Mouse (Mus musculus): ENCODE results near the gene Abcg4.

Abcg4 gene

DNA sequence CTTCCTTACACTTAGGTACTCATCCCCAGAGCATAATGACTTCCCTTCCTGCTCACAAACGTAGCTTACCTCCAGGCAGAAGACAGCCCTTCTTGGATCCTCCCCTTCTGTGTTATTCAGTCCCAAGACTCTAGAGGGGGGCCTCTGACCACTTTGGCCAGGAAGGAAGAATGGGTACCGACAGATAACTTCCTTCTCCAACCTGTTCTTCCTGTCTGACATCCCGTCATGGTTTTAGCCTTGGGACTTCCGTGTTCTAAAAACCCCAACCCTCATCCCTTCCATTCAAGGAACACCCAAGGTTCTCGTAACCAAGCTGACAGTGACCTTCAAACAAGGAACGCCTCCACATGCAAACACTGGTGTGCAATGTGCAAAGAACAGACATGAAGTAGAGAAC, 20.0 kb downstream of the Abcg4 start, which contains the start of gene Nlrx1:
Gene Nlrx1 (minus strand): TSS at position 168 of the 400 bp plus-strand sequence.
- DNase-seq: peak; percentile 51

DNA sequence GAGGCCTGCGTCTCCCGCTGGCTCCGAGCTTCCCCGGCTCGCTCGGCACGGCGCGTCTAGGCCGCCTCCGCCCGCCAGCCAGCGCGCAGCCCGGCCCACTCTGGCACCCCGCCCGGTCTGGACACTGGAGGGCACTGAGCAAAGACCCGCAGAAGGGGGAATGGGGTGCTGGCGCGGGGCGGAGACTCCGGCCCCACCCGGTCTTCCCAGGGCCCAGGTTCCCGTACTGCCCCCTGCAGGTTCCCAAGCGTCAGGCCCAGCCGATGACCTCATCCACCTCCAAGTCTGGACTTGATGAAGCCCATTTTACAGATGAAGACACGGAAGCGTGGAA, 20.4 kb downstream of the Abcg4 start:
- DNase-seq: peak; percentile 89

DNA sequence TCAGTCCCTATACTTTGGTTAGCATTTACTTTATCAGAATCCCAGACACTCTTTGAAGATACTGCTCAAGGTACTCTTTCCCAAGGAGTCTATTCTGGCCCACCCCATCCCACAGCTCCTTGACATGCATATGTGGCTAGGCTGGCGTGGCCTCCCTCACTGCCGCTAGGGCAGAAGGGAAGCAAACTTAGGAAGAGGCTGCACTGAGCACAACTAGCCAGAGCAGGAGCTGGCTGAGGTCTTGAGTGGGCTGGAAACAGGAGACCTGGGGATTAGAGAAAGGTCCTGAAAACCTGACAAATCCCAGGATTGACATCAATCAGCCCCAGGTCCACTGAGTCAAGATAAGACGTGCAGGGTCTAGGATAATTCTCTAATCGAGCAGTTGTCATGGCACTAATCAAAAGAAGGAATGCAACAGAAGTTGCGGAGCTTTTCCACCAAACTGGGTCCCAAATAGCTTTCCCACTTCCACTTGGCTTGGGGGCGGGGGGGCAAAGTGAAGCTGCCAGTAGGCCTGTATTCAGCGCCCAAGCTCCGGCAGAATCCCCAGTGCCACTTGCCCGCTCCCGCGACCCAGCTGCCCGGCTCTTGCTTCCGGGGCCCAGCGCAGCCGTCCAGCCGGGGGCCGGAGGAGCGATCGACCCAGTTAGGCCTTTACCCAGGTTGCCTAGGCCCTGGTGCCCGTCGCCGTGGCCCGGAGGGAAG, 20.9 kb downstream of the Abcg4 start:
- no peak for DNase-seq

DNA sequence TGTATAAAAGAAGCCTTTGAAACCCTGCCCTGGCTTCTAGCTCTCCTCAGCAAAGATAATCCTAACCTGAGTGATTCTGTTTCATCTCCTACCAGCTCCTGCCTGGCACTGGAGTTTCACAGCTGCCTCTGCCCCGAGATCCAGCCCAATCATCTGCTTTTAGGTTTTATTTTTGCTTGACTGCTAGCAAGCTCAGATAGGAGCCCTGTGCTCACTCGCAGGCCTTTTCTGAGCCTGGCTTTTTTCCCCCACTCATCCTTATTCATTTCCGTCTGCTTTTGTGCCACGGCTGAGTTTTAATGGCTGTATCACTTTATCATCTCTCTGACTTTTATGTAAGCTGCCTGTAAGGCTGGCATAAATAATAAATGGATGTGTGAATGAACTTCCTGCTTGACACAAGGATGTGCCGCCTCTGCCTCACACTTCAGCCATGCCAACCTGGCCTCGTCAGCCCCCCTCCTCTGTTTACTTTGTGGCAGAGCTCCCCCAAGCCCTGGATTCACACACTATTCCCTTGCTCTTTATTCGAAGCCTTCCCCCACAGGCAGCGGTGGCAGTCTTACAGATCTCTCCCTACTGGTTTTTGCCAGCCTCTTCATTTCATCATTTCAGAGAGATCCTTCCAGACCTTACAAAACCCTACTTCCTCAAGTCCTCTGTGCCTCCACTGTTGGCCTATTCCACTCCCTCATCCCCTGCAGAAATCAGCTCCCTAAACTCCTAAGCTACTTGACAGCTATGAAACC, 21.8 kb downstream of the Abcg4 start:
- no peak for DNase-seq

DNA sequence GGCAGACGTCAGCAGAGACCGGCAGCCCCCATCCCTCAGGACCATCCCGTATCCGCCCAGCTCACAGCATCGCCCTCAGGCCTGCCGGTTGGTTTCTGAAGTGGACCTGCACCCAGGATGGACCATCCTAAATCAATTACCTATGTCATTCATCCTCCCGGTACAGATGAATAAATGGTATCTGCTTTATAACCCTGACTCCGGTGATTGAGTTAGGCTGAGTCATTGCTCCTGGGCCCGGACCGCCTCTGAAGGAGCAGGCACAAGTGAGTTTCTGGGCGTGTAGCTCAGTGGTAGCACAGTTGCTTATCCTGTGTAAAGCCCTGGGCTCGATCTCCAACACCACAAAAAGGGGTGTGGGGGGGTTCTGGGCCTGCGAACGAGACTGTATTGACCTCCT, 27.0 kb downstream of the Abcg4 start:
- no peak for DNase-seq

DNA sequence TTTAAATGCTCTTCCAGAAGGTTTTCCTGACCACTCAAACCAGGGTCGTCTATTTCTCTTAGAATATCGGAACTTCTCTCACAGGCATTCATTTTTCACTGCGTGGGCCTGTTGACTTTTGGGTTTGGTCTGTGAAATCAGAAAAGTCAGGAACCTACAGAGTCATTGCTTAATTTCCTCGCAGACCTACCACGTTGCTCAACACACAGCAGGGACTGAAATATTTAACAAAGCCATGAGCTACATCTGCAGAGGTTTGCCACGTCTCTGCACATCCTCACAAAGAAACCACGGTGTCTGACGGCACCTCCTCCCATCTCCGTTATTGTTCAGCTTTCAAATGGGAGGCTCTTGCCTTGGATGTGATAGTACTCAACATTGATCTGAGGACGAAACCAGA, 29.4 kb downstream of the Abcg4 start:
- DNase-seq: no peak

DNA sequence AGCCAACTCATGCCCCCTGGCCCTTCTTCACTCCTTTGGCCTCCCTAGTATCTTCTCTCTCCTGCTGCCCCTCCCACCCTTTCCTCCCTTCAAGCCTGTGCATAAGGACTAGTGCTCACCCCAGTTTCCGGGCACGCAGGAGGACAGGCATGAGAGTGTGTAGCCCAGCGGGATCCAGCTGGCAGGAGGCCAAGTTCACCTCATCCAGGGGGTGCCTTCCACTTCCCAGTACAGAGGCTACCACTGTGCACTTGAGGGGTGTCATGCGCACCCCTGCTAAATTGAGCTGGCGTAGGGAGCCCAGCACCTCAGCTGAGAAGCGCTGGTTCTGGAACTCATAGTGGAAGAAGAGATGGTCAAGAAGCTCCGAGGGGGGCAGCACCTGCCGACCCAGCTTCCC, 32.2 kb downstream of the Abcg4 start:
- DNase-seq: no peak

DNA sequence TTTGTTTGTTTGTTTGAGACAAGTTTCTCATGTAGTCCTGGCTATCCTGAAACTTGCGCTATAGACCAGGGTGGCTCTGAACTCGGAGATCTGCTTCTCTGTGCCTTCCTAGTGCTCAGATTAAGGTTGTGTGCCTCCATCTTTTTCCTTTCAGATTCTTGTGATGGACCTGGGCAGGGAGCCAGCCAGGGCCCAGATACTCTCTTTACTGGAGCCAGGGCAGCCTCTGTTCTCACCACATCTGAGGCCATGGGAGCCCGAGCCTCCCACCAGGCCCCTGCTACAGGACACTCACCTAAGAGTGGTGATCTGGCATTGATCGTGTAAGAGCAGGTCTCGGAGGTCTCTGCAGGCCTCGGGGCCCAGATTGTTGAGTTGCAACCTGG, 33.3 kb downstream of the Abcg4 start:
- no peak for DNase-seq

DNA sequence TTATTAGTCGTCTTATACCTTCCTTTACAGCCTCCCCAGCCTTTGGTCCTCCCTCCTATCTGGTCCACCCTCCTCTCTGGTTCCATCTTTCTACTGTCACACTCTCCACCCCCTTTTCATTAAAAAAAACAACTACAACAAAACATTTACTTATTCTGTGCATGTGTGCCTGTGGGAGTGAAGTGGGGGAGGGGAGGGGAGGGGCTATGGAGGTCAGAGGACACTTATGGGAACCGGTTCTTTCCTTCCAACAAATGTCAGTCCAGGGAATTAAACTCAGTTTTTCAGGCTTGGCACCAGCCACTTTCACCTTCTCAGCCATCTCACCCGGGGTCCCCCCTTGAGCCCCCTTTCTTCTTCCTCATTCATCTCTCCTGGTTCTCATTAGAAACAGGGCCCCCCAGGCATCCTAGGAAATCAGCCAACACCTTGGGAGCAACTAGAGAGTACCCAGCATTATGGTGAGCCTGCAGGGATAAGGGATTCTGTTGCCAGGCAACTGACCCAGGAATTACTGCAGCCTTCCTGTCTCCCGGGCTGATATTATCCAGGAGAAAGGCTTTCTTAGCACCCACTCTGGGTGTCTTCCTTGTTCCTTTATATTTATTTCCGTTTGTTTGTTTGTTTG, 33.8 kb downstream of the Abcg4 start:
- DNase-seq: no peak

DNA sequence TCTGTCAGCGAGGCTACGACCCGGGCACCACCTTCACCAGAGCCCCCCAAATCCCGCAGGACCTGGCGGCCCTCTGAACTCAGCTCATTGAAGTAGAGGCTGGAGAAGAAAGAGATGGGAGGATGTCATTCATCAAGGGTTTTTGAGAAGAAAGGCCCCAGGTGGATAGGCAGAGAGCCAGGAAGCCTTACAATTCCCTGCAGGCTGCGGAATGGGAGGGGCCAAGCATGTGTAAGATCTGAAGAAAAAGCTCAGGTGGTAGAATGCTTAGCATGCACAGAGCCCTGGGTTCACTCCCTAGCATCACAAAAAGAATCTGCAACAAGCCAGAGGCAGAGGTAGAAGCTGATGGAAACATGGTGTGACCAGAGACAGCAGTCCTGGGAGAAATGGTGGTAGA, 35.0 kb downstream of the Abcg4 start:
- no peak for DNase-seq

DNA sequence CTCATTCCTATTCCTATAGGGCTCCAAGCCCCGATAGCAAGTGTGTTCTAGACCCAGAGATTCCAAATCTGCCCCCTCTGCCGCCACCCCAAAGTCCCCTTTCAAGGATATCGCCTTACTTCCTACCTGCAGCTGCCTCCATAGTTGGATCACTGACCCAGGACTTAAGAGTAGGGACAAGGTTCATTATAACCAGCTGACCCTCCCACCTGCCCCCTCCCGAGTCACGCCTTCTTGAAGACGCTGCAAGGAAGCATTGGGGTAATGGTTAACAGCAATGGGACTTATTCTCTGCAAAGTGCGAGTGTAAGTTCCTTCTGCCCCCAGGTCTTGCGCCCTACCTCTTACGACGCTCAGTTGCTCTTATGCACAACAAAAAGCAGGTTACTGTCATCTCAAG, 37.1 kb downstream of the Abcg4 start, which contains the start of gene Pdzd3:
Gene Pdzd3 (minus strand): TSS at position 158 of the 400 bp plus-strand sequence.
- no peak for DNase-seq

DNA sequence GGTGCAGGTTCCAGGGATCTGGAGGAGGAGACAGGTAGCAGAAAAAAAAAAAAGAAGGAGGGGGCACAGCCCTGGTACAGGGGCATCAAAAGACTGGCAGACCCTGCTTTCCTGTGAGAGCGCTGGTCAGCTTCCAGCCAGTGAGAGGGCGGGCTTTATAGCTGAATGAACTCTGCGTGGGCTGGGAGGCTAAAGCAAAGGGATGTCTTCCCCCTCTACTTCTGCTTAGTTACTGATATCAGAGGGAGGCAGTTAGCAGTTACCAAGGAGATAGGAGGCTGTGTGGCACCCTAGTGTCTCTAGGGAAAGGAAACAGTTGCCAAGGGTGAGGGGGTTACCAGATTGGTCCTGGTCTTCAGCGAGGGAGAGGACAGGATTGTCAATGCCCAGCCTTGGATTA, 38.0 kb downstream of the Abcg4 start:
- no peak for DNase-seq

DNA sequence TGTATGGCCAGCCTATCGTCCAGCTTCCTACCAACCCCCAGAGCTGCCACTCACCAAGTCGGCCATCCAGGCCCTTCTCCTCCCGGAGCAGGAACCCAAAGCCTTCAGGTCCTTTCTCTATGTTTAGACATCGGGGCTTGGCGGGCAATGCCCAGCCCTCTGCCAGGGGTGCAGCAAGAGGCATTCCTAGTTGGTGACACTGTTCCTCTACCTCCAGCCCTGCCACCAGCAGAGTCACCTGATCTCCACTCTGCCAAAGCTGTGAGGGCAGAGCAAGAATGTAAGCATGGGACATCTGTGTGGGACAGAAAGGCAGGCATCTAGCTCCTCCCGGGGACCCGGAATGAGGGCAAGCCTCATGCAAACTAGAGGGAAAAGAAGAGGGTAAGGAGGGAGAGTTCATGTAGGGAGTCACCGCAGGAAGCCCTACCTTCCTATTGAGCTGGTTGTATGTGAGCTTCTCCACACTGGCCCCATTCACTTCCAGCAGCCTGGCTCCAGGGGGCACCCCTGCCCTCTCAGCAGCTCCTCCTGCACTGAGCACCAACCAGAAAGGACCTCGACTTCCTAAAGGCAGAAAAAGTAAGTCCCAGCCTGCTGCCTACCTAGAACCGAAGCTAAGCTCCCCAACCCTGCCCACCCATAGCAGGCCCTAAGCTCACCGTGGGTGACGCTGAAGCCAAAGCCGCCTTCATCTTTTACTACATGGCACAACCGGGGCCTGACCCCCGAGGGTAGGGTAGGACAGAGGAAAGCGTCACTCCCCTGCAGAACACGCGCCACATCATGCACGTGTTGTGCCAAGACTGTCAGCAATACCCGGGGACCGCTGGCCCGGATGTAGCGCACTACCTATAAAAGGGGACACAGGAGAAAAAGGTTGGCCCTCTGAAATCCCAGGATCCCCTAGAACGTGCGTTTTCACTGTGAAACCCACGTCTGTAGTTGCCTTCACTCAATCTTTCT, 39.0 kb downstream of the Abcg4 start:
- DNase-seq: peak; percentile 75

DNA sequence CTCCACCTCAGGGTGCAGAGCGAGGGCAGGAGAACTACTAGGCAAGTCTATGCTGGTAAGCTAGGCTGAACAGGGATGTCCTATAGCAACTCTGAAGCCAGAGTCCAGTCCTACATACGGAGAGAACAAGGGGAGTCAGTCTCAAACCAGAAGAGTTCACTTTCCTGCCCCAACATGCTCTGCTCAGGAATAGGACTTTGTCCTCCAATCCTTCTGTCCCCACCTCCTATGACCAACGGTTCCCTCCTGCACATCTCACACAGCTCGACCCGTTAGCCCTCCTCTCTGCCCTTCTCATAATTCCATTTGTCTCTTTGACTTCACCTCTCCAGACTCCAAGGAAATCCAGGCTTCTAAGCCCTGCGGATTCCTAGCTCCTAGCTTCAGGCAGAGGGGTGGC, 40.5 kb downstream of the Abcg4 start:
- no peak for DNase-seq

DNA sequence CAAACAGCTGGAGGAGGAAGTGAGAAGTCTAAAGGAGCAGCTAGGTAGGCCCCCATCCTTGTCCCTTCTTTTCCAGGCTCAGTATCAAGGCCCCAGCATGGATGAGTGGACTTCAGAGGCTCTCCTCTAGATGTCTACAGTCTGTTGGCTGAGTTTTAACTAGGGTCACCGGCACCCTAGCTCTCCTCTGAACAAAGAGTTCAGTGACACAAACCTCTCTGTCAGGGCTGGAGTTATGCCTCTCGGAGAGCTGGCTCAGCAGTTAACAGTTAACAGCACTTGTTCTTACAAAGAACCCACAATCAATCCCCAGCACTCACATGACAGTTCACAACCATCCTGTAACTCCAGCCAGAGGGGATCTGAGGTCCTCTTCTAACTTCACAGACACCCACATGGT, 44.8 kb downstream of the Abcg4 start:
- DNase-seq: no peak

DNA sequence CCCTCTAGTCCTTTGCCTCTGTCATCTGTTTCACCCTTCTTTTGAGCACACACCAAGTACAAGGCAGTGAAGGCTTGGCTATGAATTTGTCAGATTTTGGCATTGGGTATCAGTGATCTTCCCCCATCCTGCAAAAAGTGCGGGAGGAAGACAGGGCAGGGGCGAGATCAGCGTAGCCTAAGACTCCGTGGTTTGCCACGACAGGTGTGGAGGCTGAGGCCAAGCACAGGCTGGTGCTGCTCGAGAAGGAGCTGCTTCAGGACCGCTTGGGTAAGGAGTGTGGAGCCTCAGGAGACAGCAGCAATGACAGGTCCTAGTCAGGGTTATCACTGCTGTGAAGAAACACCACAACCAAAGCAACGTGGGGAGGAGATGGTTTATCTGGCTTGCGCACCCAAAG, 47.0 kb downstream of the Abcg4 start:
- DNase-seq: no peak

DNA sequence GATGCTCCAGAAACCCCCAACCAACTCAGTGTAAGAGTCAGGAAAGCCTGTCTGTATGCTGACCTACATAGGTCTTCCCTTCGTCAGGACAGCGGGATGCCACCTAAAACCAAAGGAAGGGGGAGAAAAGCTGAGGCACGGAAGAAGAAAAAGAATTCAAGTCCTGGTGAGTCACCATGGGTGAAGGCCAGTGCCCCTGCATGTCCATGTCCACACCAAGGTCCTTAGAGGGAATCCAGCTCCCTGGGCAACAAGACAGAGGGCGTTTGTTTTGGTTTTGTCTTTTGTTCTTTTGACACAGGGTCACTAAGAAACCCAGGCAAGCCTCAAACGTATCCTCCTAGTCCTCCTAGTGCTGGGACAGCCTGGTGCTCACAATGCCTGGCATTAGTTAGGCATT, 47.5 kb downstream of the Abcg4 start:
- DNase-seq: no peak

DNA sequence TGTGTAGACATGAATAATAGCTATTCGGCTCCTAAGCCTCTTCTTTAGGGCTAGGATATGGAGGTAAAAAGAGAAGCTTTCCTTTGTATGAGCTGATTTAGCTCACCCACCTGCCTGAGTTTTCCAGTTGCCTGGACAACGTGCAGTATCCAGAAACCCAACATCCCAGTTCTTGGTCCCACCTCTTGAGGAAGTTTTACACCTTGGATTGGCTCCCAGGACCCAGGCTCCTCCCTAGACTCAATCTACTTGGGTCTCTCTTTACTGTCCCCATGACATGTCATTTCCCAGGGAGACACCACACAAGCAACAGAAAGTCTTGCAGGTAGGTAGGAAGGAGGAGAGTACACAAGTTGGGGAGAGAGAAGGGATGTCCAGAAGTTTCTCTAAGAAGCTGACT, 48.0 kb downstream of the Abcg4 start, which contains the start of gene Ccdc153:
Gene Ccdc153 (plus strand): TSS at position 278 of the 400 bp plus-strand sequence.
- DNase-seq: no peak

DNA sequence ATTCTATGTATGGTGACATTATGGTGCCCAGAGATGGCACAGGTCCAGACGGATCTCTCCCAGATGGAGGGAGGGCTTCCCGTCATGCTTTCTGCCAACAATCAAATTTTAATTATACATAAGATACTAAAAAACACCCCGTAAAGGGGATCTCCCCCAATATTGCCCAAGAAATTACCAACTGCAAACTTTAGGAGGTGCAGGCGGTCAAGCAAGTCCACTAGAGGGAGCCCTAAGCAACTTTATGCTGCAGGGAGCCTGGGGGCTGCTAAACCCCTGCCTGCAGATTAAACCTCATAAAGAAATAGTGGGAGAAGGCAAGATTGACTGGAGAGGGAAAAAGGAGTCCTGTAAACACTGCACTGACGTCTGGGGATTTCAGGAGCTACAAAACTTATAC, 49.0 kb downstream of the Abcg4 start:
- DNase-seq: peak; percentile 59

DNA sequence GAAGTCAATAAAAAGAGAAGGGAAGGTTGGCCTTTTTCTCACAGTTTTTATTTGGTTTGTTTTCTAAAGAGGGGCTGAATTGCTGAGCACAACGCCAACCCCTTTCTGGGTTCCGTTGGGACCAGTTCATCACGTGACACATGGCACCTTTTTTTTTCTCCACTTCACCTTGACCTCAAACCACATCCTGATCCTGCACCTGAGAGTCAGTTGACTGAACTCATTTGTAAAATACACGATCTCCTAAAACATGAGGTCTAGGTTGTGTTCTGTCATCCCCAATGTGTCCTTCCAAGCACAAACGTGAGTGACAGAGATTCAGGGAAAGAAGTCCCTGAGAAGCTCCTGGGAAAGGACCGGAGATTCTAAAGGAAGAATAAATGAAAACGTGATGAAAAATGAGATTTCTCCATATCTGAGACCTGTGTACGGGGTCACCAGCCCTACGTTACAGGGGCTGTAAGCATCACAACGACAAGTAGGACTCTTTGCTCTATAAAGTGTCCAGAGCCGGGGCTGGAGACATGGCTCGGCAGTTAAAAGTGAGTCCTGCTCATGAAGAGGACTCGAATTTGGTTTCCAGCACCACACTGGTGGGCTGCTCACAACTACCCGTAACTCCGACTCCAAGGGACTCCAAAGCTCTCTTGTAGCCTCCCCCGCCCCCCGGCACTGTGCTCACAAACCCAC, 49.8 kb downstream of the Abcg4 start:
- no peak for DNase-seq

DNA sequence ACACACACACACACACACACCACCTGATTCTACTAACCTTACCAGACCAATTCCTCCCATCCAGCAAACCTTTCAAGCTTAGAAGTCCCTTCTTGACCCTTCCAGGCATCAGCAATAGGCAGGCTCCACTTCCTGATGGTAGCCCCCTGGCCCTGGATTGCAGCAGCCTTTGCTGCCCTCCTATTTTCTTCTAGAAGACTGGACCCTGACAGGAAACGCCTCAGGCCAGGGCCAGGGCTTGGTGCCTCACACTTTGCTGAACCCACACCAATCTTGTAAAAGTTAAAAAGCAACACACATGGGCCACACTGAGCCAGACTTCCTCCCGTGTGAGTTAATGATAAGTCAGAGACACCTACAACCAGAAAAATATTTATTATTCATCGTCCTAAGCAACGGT, 51.3 kb downstream of the Abcg4 start:
- DNase-seq: no peak

DNA sequence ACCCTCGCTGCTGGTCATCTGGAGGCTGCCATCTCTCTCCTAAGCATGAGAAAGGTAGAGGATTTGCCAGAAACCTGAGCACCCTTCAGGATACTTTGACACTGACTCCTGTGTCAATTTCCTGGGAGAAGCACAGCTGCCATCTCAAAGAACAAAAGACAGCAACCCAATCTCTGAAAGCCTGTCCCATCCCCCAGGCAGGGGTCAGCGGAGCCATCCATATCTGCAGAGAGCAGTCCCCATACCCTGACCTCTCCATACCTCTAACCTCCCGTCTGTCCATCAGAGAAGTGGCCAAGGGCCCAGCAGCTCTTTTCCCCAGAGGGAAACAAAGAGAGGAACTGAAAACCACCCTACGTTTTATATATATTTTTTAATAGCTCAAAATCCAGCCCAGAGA, 51.8 kb downstream of the Abcg4 start:
- DNase-seq: no peak
